Mouse (Mus musculus): ENCODE measurements at regions not wholly inside any gene's neighbourhood (a gene's known extent, or its start where the extent isn't known, plus 50 kb on each side); places are given as distances from the start of the nearest gene placed in this dataset.

- no peaks in the 10 kb centered on the region for H3K9me3 ChIP-seq
- H3K36me3 ChIP-seq: no peaks in the 10 kb centered on the region
- H3K27me3 ChIP-seq: no peaks in the 10 kb centered on the region
- ATAC-seq (ENCODE audit: insufficient number of reproducible peaks, insufficient read depth, low FRiP score, low TSS enrichment): no peak
- no peaks in the 10 kb centered on the region for H3K4me1 ChIP-seq
- H3K4me3 ChIP-seq: no peak overlapping the region
- WGBS: 69% methylated on average over 1 of the region's 1 CpGs
- H3K9ac ChIP-seq: no peak overlapping the region
- H3K27ac ChIP-seq: no peak overlapping the region
- no peak overlapping the region for H3K4me2 ChIP-seq (replicated peaks)
Measured at GRCm38 (mm10) chr8:82702044-82702443, 71.9 kb downstream of the Zfp330 start.

- no peaks in the 10 kb centered on the region for H3K9me3 ChIP-seq
- no peak overlapping the region for H3K27ac ChIP-seq
- H3K9ac ChIP-seq: no peak overlapping the region
- no peaks in the 10 kb centered on the region for H3K36me3 ChIP-seq
- no peak overlapping the region for H3K4me3 ChIP-seq
- no peaks in the 10 kb centered on the region for H3K27me3 ChIP-seq
- 75% methylated on average over 1 of the region's 1 CpGs for WGBS
- 0 out of 2 replicates have a peak, but pooled peaks have one; percentile 41 for ATAC-seq (ENCODE audit: insufficient number of reproducible peaks, insufficient read depth, low FRiP score, low TSS enrichment)
- no peaks in the 10 kb centered on the region for H3K4me1 ChIP-seq
- no peak overlapping the region for H3K4me2 ChIP-seq (replicated peaks)
Measured at GRCm38 (mm10) chr8:82700471-82700870, 73.5 kb downstream of the Zfp330 start.

- no peak for ATAC-seq (ENCODE audit: insufficient number of reproducible peaks, insufficient read depth, low FRiP score, low TSS enrichment)
- H3K9me3 ChIP-seq: no peaks in the 10 kb centered on the region
- WGBS: 76% methylated on average over 2 of the region's 2 CpGs
- H3K27me3 ChIP-seq: no peaks in the 10 kb centered on the region
- H3K4me1 ChIP-seq: no peaks in the 10 kb centered on the region
- H3K4me2 ChIP-seq (replicated peaks): no peak overlapping the region
- H3K4me3 ChIP-seq: no peak overlapping the region
- no peak overlapping the region for H3K27ac ChIP-seq
- H3K36me3 ChIP-seq: no peaks in the 10 kb centered on the region
- H3K9ac ChIP-seq: no peak overlapping the region
Measured at GRCm38 (mm10) chr8:82699221-82699620, 74.7 kb downstream of the Zfp330 start.

GRCm38 (mm10) chr8:82698071-82698470 lies 75.9 kb downstream of the Zfp330 start:
- Histone ChIP-seq H3K9ac (no peak overlapping the region), H3K4me2 (replicated peaks) (no peak overlapping the region), H3K27ac (no peak overlapping the region), H3K27me3 (no peaks in the 10 kb centered on the region), H3K9me3 (no peaks in the 10 kb centered on the region), H3K4me1 (no peaks in the 10 kb centered on the region), H3K36me3 (no peaks in the 10 kb centered on the region), H3K4me3 (no peak overlapping the region)
- ATAC-seq (ENCODE audit: insufficient number of reproducible peaks, insufficient read depth, low FRiP score, low TSS enrichment): no peak
- WGBS: 84% methylated on average over 2 of the region's 2 CpGs

GRCm38 (mm10) chr8:82693086-82693485 lies 80.9 kb downstream of the Zfp330 start:
- Histone ChIP-seq H3K27ac (no peak overlapping the region), H3K4me3 (no peak overlapping the region), H3K9ac (no peak overlapping the region), H3K9me3 (no peaks in the 10 kb centered on the region), H3K4me1 (no peaks in the 10 kb centered on the region), H3K4me2 (replicated peaks) (no peak overlapping the region), H3K27me3 (no peaks in the 10 kb centered on the region), H3K36me3 (no peaks in the 10 kb centered on the region)
- ATAC-seq (ENCODE audit: insufficient number of reproducible peaks, insufficient read depth, low FRiP score, low TSS enrichment): no peak
- WGBS: 80% methylated on average over 3 of the region's 3 CpGs

GRCm38 (mm10) chr8:82689322-82689721 lies 84.6 kb downstream of the Zfp330 start:
- H3K9ac ChIP-seq: no peak overlapping the region
- no peaks in the 10 kb centered on the region for H3K27me3 ChIP-seq
- H3K9me3 ChIP-seq: no peaks in the 10 kb centered on the region
- no peak for ATAC-seq (ENCODE audit: insufficient number of reproducible peaks, insufficient read depth, low FRiP score, low TSS enrichment)
- H3K36me3 ChIP-seq: no peaks in the 10 kb centered on the region
- H3K4me3 ChIP-seq: no peak overlapping the region
- WGBS: 51% methylated on average over 3 of the region's 3 CpGs
- no peak overlapping the region for H3K4me2 ChIP-seq (replicated peaks)
- H3K27ac ChIP-seq: no peak overlapping the region
- no peaks in the 10 kb centered on the region for H3K4me1 ChIP-seq

GRCm38 (mm10) chr8:82685966-82686365 lies 88.0 kb downstream of the Zfp330 start:
- H3K27me3 ChIP-seq: no peaks in the 10 kb centered on the region
- H3K27ac ChIP-seq: no peak overlapping the region
- 75% methylated on average over 3 of the region's 3 CpGs for WGBS
- no peak overlapping the region for H3K4me2 ChIP-seq (replicated peaks)
- no peaks in the 10 kb centered on the region for H3K4me1 ChIP-seq
- no peak for ATAC-seq (ENCODE audit: insufficient number of reproducible peaks, insufficient read depth, low FRiP score, low TSS enrichment)
- H3K9ac ChIP-seq: no peak overlapping the region
- no peaks in the 10 kb centered on the region for H3K36me3 ChIP-seq
- H3K9me3 ChIP-seq: no peaks in the 10 kb centered on the region
- H3K4me3 ChIP-seq: no peak overlapping the region

GRCm38 (mm10) chr8:82678793-82679192 lies 95.2 kb downstream of the Zfp330 start:
- Histone ChIP-seq H3K4me1 (no peaks in the 10 kb centered on the region), H3K27ac (no peak overlapping the region), H3K9ac (no peak overlapping the region), H3K36me3 (no peaks in the 10 kb centered on the region), H3K9me3 (no peaks in the 10 kb centered on the region), H3K4me3 (no peak overlapping the region), H3K27me3 (no peaks in the 10 kb centered on the region), H3K4me2 (replicated peaks) (no peak overlapping the region)
- 69% methylated on average over 1 of the region's 1 CpGs for WGBS
- ATAC-seq (ENCODE audit: insufficient number of reproducible peaks, insufficient read depth, low FRiP score, low TSS enrichment): no peak

- Histone ChIP-seq H3K27ac (no peak overlapping the region), H3K36me3 (no peaks in the 10 kb centered on the region), H3K4me1 (no peaks in the 10 kb centered on the region), H3K4me3 (no peak overlapping the region), H3K9ac (no peak overlapping the region), H3K27me3 (no peaks in the 10 kb centered on the region), H3K9me3 (no peaks in the 10 kb centered on the region), H3K4me2 (replicated peaks) (no peak overlapping the region)
- WGBS: 90% methylated on average over 3 of the region's 3 CpGs
- ATAC-seq (ENCODE audit: insufficient number of reproducible peaks, insufficient read depth, low FRiP score, low TSS enrichment): no peak
Measured at GRCm38 (mm10) chr8:82677781-82678180, 96.2 kb downstream of the Zfp330 start.

GRCm38 (mm10) chr8:82669241-82669640 lies 104.7 kb downstream of the Zfp330 start:
- no peaks in the 10 kb centered on the region for H3K4me1 ChIP-seq
- WGBS: 89% methylated on average over 4 of the region's 4 CpGs
- H3K9ac ChIP-seq: no peak overlapping the region
- no peak overlapping the region for H3K4me3 ChIP-seq
- no peak for ATAC-seq (ENCODE audit: insufficient number of reproducible peaks, insufficient read depth, low FRiP score, low TSS enrichment)
- H3K27me3 ChIP-seq: no peaks in the 10 kb centered on the region
- H3K4me2 ChIP-seq (replicated peaks): no peak overlapping the region
- no peak overlapping the region for H3K27ac ChIP-seq
- H3K36me3 ChIP-seq: no peaks in the 10 kb centered on the region
- no peaks in the 10 kb centered on the region for H3K9me3 ChIP-seq

- Histone ChIP-seq H3K27ac (no peak overlapping the region), H3K4me1 (no peaks in the 10 kb centered on the region), H3K4me2 (replicated peaks) (no peak overlapping the region), H3K36me3 (no peaks in the 10 kb centered on the region), H3K4me3 (no peak overlapping the region), H3K9me3 (no peaks in the 10 kb centered on the region), H3K9ac (no peak overlapping the region), H3K27me3 (no peaks in the 10 kb centered on the region)
- WGBS: 85% methylated on average over 4 of the region's 4 CpGs
- no peak for ATAC-seq (ENCODE audit: insufficient number of reproducible peaks, insufficient read depth, low FRiP score, low TSS enrichment)
Measured at GRCm38 (mm10) chr8:82665131-82665530, 108.8 kb downstream of the Zfp330 start.

- 75% methylated on average over 1 of the region's 1 CpGs for WGBS
- no peak overlapping the region for H3K27ac ChIP-seq
- no peak overlapping the region for H3K4me2 ChIP-seq (replicated peaks)
- H3K4me3 ChIP-seq: no peak overlapping the region
- H3K4me1 ChIP-seq: no peaks in the 10 kb centered on the region
- ATAC-seq (ENCODE audit: insufficient number of reproducible peaks, insufficient read depth, low FRiP score, low TSS enrichment): no peak
- no peak overlapping the region for H3K9ac ChIP-seq
- no peaks in the 10 kb centered on the region for H3K9me3 ChIP-seq
- H3K36me3 ChIP-seq: no peaks in the 10 kb centered on the region
- no peaks in the 10 kb centered on the region for H3K27me3 ChIP-seq
Measured at GRCm38 (mm10) chr8:82640502-82640901, 133.5 kb downstream of the Zfp330 start.

GRCm38 (mm10) chr8:82630486-82630885 lies 143.5 kb downstream of the Zfp330 start:
- no peak overlapping the region for H3K4me3 ChIP-seq
- H3K9ac ChIP-seq: no peak overlapping the region
- no peaks in the 10 kb centered on the region for H3K27me3 ChIP-seq
- WGBS: 50% methylated on average over 2 of the region's 2 CpGs
- H3K9me3 ChIP-seq: no peaks in the 10 kb centered on the region
- H3K4me2 ChIP-seq (replicated peaks): no peak overlapping the region
- H3K4me1 ChIP-seq: no peaks in the 10 kb centered on the region
- no peaks in the 10 kb centered on the region for H3K36me3 ChIP-seq
- H3K27ac ChIP-seq: no peak overlapping the region
- no peak for ATAC-seq (ENCODE audit: insufficient number of reproducible peaks, insufficient read depth, low FRiP score, low TSS enrichment)

Data from embryonic facial prominence, embryonic 12.5 days (tissue).